Mouse (Mus musculus) hindbrain, postnatal 0 days (tissue): ENCODE measurements around the gene Tas1r3. TPM values are rescaled to one million over a fixed set of nuclear protein-coding genes. Genes with fewer than 3 reads are reported as not detected.

Experiments
- ATAC-seq: fragments of 200-750 bp; cut with Nextera tagmentation; 2 replicates; pipeline ENCODE4 v1.8.0; 2017; ENCODE audit warnings: mild to moderate bottlenecking, moderate TSS enrichment, moderate library complexity
- DNase-seq: peaks from one replicate; pipeline ENCODE4 v3.0.0-alpha.2; 2015; ENCODE audit warnings: low spot score
- H3K27ac ChIP-seq: fragments of 300-500 bp; sonication (generic); 2 replicates; pipeline ENCODE4 v1.5.1; 2014; ENCODE audit warnings: mild to moderate bottlenecking
- H3K27me3 ChIP-seq: fragments of 300-500 bp; sonication (generic); 2 replicates; pipeline ENCODE4 v1.6.1; 2014; ENCODE audit warnings: low read length, mixed read lengths; ENCODE audit not compliant: insufficient read depth
- H3K36me3 ChIP-seq: fragments of 300-500 bp; sonication (generic); 2 replicates; pipeline ENCODE4 v1.6.1; 2014; ENCODE audit warnings: low read length, mixed read lengths; ENCODE audit not compliant: insufficient read depth
- H3K4me1 ChIP-seq: fragments of 300-500 bp; sonication (generic); 2 replicates; pipeline ENCODE4 v1.6.1; 2014; ENCODE audit warnings: antibody characterized with exemption, low read length, mixed read lengths; ENCODE audit not compliant: insufficient read depth
- H3K4me2 ChIP-seq: fragments of 300-500 bp; sonication (generic); 2 replicates; pipeline ENCODE4 v1.6.1; 2014; ENCODE audit warnings: low read depth, mild to moderate bottlenecking, low read length, moderate library complexity, mixed read lengths
- H3K4me3 ChIP-seq: fragments of 300-500 bp; sonication (generic); 2 replicates; pipeline ENCODE4 v1.5.1; 2014; ENCODE audit warnings: low read length
- H3K9ac ChIP-seq: fragments of 300-500 bp; sonication (generic); replicated peaks from 2 replicates; pipeline ENCODE4 v1.6.1; 2014; ENCODE audit warnings: mild to moderate bottlenecking, low read length, moderate library complexity, mixed read lengths
- H3K9me3 ChIP-seq: fragments of 300-500 bp; sonication (generic); 2 replicates; pipeline ENCODE4 v1.6.1; 2016; ENCODE audit warnings: low read length, mixed read lengths
- CTCF ChIP-seq: IDR thresholded peaks from 2 replicates; pipeline ENCODE4 v1.5.1; 2016; ENCODE audit warnings: antibody characterized with exemption, control low read depth, low read depth
- WGBS: fragments of 180-500 bp; shearing (Covaris S2); extraction: QIAGEN DNeasy Blood & Tissue Kit; methylation state at CpG from one replicate; pipeline ENCODE4 v1.1.7; 2014; 5-methylcytosine and 5-hydroxymethylcytosine counted together
- polyA plus RNA-seq: library from polyadenylated mRNA; unstranded; fragments of >200 nt; fragmentation: Nextera tagmentation; extraction: Ambion mirVana; gene quantifications from 2 replicates; pipeline ENCODE4 v1.2.1, GENCODE M21; 2015
- total RNA-seq: library from RNA; depleted of rRNA; stranded (reverse); fragments of >200 nt; gene quantifications from 2 replicates; pipeline ENCODE4 v1.2.3, GENCODE M21; 2014

Tas1r3 gene
- total and polyA plus RNA-seq, 2 experiments from 2014 or later = 0.13 to 1.5 TPM

GRCm38 (mm10) chr4:155889316-155889715, 26.2 kb upstream of the Tas1r3 start:
- no peak for TF ChIP-seq CTCF
- 81% methylated on average over 5 of the region's 5 CpGs for WGBS
- Histone ChIP-seq H3K9ac (no peak overlapping the region), H3K36me3 (peaks cover 42% of the 10 kb centered on the region), H3K9me3 (no peaks in the 10 kb centered on the region), H3K4me2 (no peak overlapping the region), H3K27me3 (no peaks in the 10 kb centered on the region), H3K4me1 (peaks cover 14% of the 10 kb centered on the region), H3K4me3 (no peak overlapping the region), H3K27ac (no peak overlapping the region)
- no peak for ATAC-seq
- DNase-seq = no peak

GRCm38 (mm10) chr4:155888181-155888580, 25.0 kb upstream of the Tas1r3 start:
- Histone ChIP-seq H3K4me2 (no peak overlapping the region), H3K27ac (no peak overlapping the region), H3K9me3 (no peaks in the 10 kb centered on the region), H3K4me1 (peaks cover 3% of the 10 kb centered on the region; the same call in 1 of the 2 replicates), H3K27me3 (no peaks in the 10 kb centered on the region), H3K9ac (no peak overlapping the region), H3K36me3 (peaks cover 42% of the 10 kb centered on the region), H3K4me3 (no peak overlapping the region)
- DNase-seq = no peak
- 96% methylated on average over 9 of the region's 9 CpGs for WGBS
- no peak for TF ChIP-seq CTCF
- no peak for ATAC-seq

- Histone ChIP-seq H3K27me3 (no peaks in the 10 kb centered on the region), H3K9me3 (no peaks in the 10 kb centered on the region), H3K9ac (no peak overlapping the region), H3K4me3 (no peak overlapping the region), H3K4me1 (no peaks in the 10 kb centered on the region), H3K4me2 (no peak overlapping the region), H3K36me3 (peaks cover 42% of the 10 kb centered on the region), H3K27ac (no peak overlapping the region)
- WGBS = 85% methylated on average over 10 of the region's 10 CpGs
- ATAC-seq = no peak
- DNase-seq = no peak
- TF ChIP-seq CTCF = no peak
These were observed 24.5 kb upstream of the Tas1r3 start for GRCm38 (mm10) chr4:155887674-155888073.

- ATAC-seq (no peak), DNase-seq (no peak)
- H3K9me3 ChIP-seq = no peaks in the 10 kb centered on the region
- H3K4me1 ChIP-seq = no peaks in the 10 kb centered on the region
- no peaks in the 10 kb centered on the region for H3K27me3 ChIP-seq
- no peak for TF ChIP-seq CTCF
- H3K4me2 ChIP-seq = no peak overlapping the region
- WGBS = 95% methylated on average over 5 of the region's 5 CpGs
- H3K4me3 ChIP-seq = no peak overlapping the region
- H3K27ac ChIP-seq = no peak overlapping the region
- H3K9ac ChIP-seq = no peak overlapping the region
- peaks cover 42% of the 10 kb centered on the region for H3K36me3 ChIP-seq
These were observed 23.2 kb upstream of the Tas1r3 start for GRCm38 (mm10) chr4:155886330-155886729.

- no peaks in the 10 kb centered on the region for H3K9me3 ChIP-seq
- no peak overlapping the region for H3K4me3 ChIP-seq
- H3K27ac ChIP-seq = no peak overlapping the region
- WGBS = 80% methylated on average over 3 of the region's 3 CpGs
- TF ChIP-seq CTCF = no peak
- DNase-seq (no peak), ATAC-seq (no peak)
- no peak overlapping the region for H3K9ac ChIP-seq
- no peaks in the 10 kb centered on the region for H3K4me1 ChIP-seq
- H3K4me2 ChIP-seq = no peak overlapping the region
- H3K36me3 ChIP-seq = peaks cover 34% of the 10 kb centered on the region
- no peaks in the 10 kb centered on the region for H3K27me3 ChIP-seq
These were observed 20.4 kb upstream of the Tas1r3 start for GRCm38 (mm10) chr4:155883587-155883986.

GRCm38 (mm10) chr4:155871404-155871803, 8.2 kb upstream of the Tas1r3 start:
- no peaks in the 10 kb centered on the region for H3K9me3 ChIP-seq
- H3K4me2 ChIP-seq = no peak overlapping the region
- no peaks in the 10 kb centered on the region for H3K27me3 ChIP-seq
- peaks cover 30% of the 10 kb centered on the region for H3K36me3 ChIP-seq
- H3K27ac ChIP-seq = no peak overlapping the region
- no peak for TF ChIP-seq CTCF
- H3K4me1 ChIP-seq = peaks cover 5% of the 10 kb centered on the region
- no peak for ATAC-seq
- H3K4me3 ChIP-seq = no peak overlapping the region
- DNase-seq = no peak
- no peak overlapping the region for H3K9ac ChIP-seq
- WGBS = 89% methylated on average over 7 of the region's 7 CpGs

GRCm38 (mm10) chr4:155869317-155870033, 6.3 kb upstream of the Tas1r3 start, which contains the start of the genes Cptp and Ints11:
Gene Cptp (minus strand): TSS chr4:155869440.
Gene Ints11 (plus strand): TSS chr4:155869546.
- peak; percentile 97 for DNase-seq
- H3K4me3 ChIP-seq = peak within 1 kb of the TSS; percentile 56
- under 1% methylated on average over 63 of the region's 63 CpGs for WGBS

More at GRCm38 (mm10) chr4:155869317-155870033, 6.3 kb upstream of the Tas1r3 start, which contains the start of the genes Cptp and Ints11:
- peaks cover 24% of the 10 kb centered on the region for H3K36me3 ChIP-seq
- peaks cover 5% of the 10 kb centered on the region for H3K4me1 ChIP-seq
- no peaks in the 10 kb centered on the region for H3K27me3 ChIP-seq
- peak within 1 kb of the TSS; percentile 71 for H3K9ac ChIP-seq
- ATAC-seq = peak; percentile 96
- H3K27ac ChIP-seq = peak within 1 kb of the TSS; percentile 76
- peak within 1 kb of the TSS; percentile 77 for H3K4me2 ChIP-seq
- no peaks in the 10 kb centered on the region for H3K9me3 ChIP-seq
- TF ChIP-seq CTCF = peak; percentile 28
